Mouse (Mus musculus) small intestine, adult 2 months (tissue): Measurements from ENCODE around the gene Tas2r108.

Source experiments
- CTCF ChIP-seq: fragments of 200-500 bp; IDR thresholded peaks from 2 replicates; pipeline ENCODE4 v1.5.1; 2012; ENCODE audit warnings: low read depth, mild to moderate bottlenecking, control low read depth, inconsistent platforms, low read length, moderate library complexity, mixed read lengths; ENCODE audit not compliant: insufficient replicate concordance, insufficient read length; ENCODE audit errors: extremely low read depth
- POLR2A ChIP-seq: fragments of 200-500 bp; IDR thresholded peaks from 2 replicates; pipeline ENCODE4 v1.6.1; 2012; ENCODE audit warnings: low read depth, mild to moderate bottlenecking, control low read depth, inconsistent platforms, low read length, moderate library complexity

- no peak for TF ChIP-seq CTCF
- TF ChIP-seq POLR2A: no peak
These were observed 13.6 kb upstream of the Tas2r108 start for GRCm38 (mm10) chr6:40479705-40480104.
